Mouse (Mus musculus): ENCODE data around the gene Gm9972. TPM values are rescaled to one million over a fixed set of nuclear protein-coding genes. Genes with fewer than 3 reads are reported as not detected.

The Gm9972 gene
- not detected in 2 replicates for polyA plus RNA-seq (2015; fragmentation: Nextera tagmentation; extraction: Ambion mirVana)

GRCm38 (mm10) chr11:43035446-43035845 is at the start of gene Gm9972:
TSS of gene Gm9972 (plus strand) at chr11:43035746.
- H3K4me2 ChIP-seq: no peak within 1 kb of the TSS
- H3K9ac ChIP-seq: no peak within 1 kb of the TSS
- no peak for ATAC-seq (replicated peaks; ENCODE audit: insufficient number of reproducible peaks, insufficient read depth, low FRiP score, low read depth)
- no peaks in the 10 kb centered on the region for H3K4me1 ChIP-seq (replicated peaks)
- H3K4me3 ChIP-seq: no peak within 1 kb of the TSS
- no peaks in the 10 kb centered on the region for H3K9me3 ChIP-seq (replicated peaks)
- H3K36me3 ChIP-seq: no peaks in the 10 kb centered on the region
- H3K27ac ChIP-seq: no peak within 1 kb of the TSS
- no peaks in the 10 kb centered on the region for H3K27me3 ChIP-seq

GRCm38 (mm10) chr11:42999188-42999587 is 36.4 kb upstream of the Gm9972 start:
- H3K9me3 ChIP-seq (replicated peaks): no peaks in the 10 kb centered on the region
- H3K4me1 ChIP-seq (replicated peaks): no peaks in the 10 kb centered on the region
- H3K27ac ChIP-seq: no peak overlapping the region
- H3K36me3 ChIP-seq: no peaks in the 10 kb centered on the region
- no peaks in the 10 kb centered on the region for H3K27me3 ChIP-seq
- H3K4me2 ChIP-seq: no peak overlapping the region
- WGBS: 33% methylated on average over 3 of the region's 3 CpGs
- no peak overlapping the region for H3K4me3 ChIP-seq
- ATAC-seq (replicated peaks; ENCODE audit: insufficient number of reproducible peaks, insufficient read depth, low FRiP score, low read depth): no peak
- no peak overlapping the region for H3K9ac ChIP-seq

- H3K4me3 ChIP-seq: no peak overlapping the region
- no peak for ATAC-seq (replicated peaks; ENCODE audit: insufficient number of reproducible peaks, insufficient read depth, low FRiP score, low read depth)
- no peaks in the 10 kb centered on the region for H3K27me3 ChIP-seq
- H3K27ac ChIP-seq: no peak overlapping the region
- H3K36me3 ChIP-seq: no peaks in the 10 kb centered on the region
- no peaks in the 10 kb centered on the region for H3K4me1 ChIP-seq (replicated peaks)
- no peaks in the 10 kb centered on the region for H3K9me3 ChIP-seq (replicated peaks)
- 80% methylated on average over 2 of the region's 2 CpGs for WGBS
- H3K9ac ChIP-seq: no peak overlapping the region
- no peak overlapping the region for H3K4me2 ChIP-seq
These were observed 23.6 kb upstream of the Gm9972 start for GRCm38 (mm10) chr11:43011941-43012340.

GRCm38 (mm10) chr11:43012980-43013379 is 22.6 kb upstream of the Gm9972 start:
- H3K36me3 ChIP-seq: no peaks in the 10 kb centered on the region
- H3K27me3 ChIP-seq: no peaks in the 10 kb centered on the region
- H3K9ac ChIP-seq: no peak overlapping the region
- 75% methylated on average over 4 of the region's 4 CpGs for WGBS
- no peak overlapping the region for H3K27ac ChIP-seq
- H3K9me3 ChIP-seq (replicated peaks): no peaks in the 10 kb centered on the region
- H3K4me1 ChIP-seq (replicated peaks): no peaks in the 10 kb centered on the region
- H3K4me3 ChIP-seq: no peak overlapping the region
- ATAC-seq (replicated peaks; ENCODE audit: insufficient number of reproducible peaks, insufficient read depth, low FRiP score, low read depth): no peak
- no peak overlapping the region for H3K4me2 ChIP-seq

GRCm38 (mm10) chr11:43023109-43023688 is 12.3 kb upstream of the Gm9972 start:
- H3K9me3 ChIP-seq (replicated peaks): no peaks in the 10 kb centered on the region
- 0 out of 2 replicates have a peak, but pooled peaks have one; percentile 39 for ATAC-seq (replicated peaks; ENCODE audit: insufficient number of reproducible peaks, insufficient read depth, low FRiP score, low read depth)
- no peak overlapping the region for H3K4me3 ChIP-seq
- no peak overlapping the region for H3K9ac ChIP-seq
- no peak overlapping the region for H3K27ac ChIP-seq
- H3K4me2 ChIP-seq: no peak overlapping the region
- no peaks in the 10 kb centered on the region for H3K36me3 ChIP-seq
- no peaks in the 10 kb centered on the region for H3K27me3 ChIP-seq
- H3K4me1 ChIP-seq (replicated peaks): 0 out of 2 replicates have a peak, but pooled peaks cover 5% of the 10 kb centered on the region

GRCm38 (mm10) chr11:43029813-43030212 is 5.7 kb upstream of the Gm9972 start:
- Histone ChIP-seq H3K9ac (no peak overlapping the region), H3K4me3 (no peak overlapping the region), H3K4me2 (no peak overlapping the region), H3K27me3 (no peaks in the 10 kb centered on the region), H3K27ac (no peak overlapping the region), H3K36me3 (no peaks in the 10 kb centered on the region), H3K4me1 (replicated peaks) (no peaks in the 10 kb centered on the region), H3K9me3 (replicated peaks) (no peaks in the 10 kb centered on the region)
- WGBS: 70% methylated on average over 1 of the region's 1 CpGs
- ATAC-seq (replicated peaks; ENCODE audit: insufficient number of reproducible peaks, insufficient read depth, low FRiP score, low read depth): no peak

GRCm38 (mm10) chr11:43032141-43032540 is 3.4 kb upstream of the Gm9972 start:
- no peaks in the 10 kb centered on the region for H3K36me3 ChIP-seq
- H3K9me3 ChIP-seq (replicated peaks): no peaks in the 10 kb centered on the region
- no peak overlapping the region for H3K4me2 ChIP-seq
- no peak overlapping the region for H3K9ac ChIP-seq
- no peaks in the 10 kb centered on the region for H3K27me3 ChIP-seq
- WGBS: 75% methylated on average over 4 of the region's 4 CpGs
- H3K27ac ChIP-seq: no peak overlapping the region
- no peaks in the 10 kb centered on the region for H3K4me1 ChIP-seq (replicated peaks)
- no peak overlapping the region for H3K4me3 ChIP-seq
- ATAC-seq (replicated peaks; ENCODE audit: insufficient number of reproducible peaks, insufficient read depth, low FRiP score, low read depth): no peak

- WGBS: 69% methylated on average over 3 of the region's 3 CpGs
- no peak for ATAC-seq (replicated peaks; ENCODE audit: insufficient number of reproducible peaks, insufficient read depth, low FRiP score, low read depth)
- H3K9me3 ChIP-seq (replicated peaks): no peaks in the 10 kb centered on the region
These were observed 10.5 kb downstream of the Gm9972 start for GRCm38 (mm10) chr11:43045871-43046548.

GRCm38 (mm10) chr11:43049363-43049762 is 13.8 kb downstream of the Gm9972 start:
- Histone ChIP-seq H3K4me1 (replicated peaks) (no peaks in the 10 kb centered on the region), H3K27ac (no peak overlapping the region), H3K36me3 (no peaks in the 10 kb centered on the region), H3K9me3 (replicated peaks) (no peaks in the 10 kb centered on the region), H3K9ac (no peak overlapping the region), H3K4me3 (no peak overlapping the region), H3K4me2 (no peak overlapping the region), H3K27me3 (no peaks in the 10 kb centered on the region)
- ATAC-seq (replicated peaks; ENCODE audit: insufficient number of reproducible peaks, insufficient read depth, low FRiP score, low read depth): no peak
- WGBS: 48% methylated on average over 1 of the region's 1 CpGs

More at GRCm38 (mm10) chr11:43045871-43046548, 10.5 kb downstream of the Gm9972 start:
- Histone ChIP-seq H3K9ac (no peak overlapping the region), H3K27me3 (no peaks in the 10 kb centered on the region), H3K4me3 (no peak overlapping the region), H3K36me3 (no peaks in the 10 kb centered on the region), H3K4me2 (no peak overlapping the region), H3K27ac (no peak overlapping the region), H3K4me1 (replicated peaks) (no peaks in the 10 kb centered on the region)

GRCm38 (mm10) chr11:43054972-43055371 is 19.4 kb downstream of the Gm9972 start:
- no peak overlapping the region for H3K27ac ChIP-seq
- H3K27me3 ChIP-seq: no peaks in the 10 kb centered on the region
- no peak overlapping the region for H3K4me3 ChIP-seq
- H3K9ac ChIP-seq: no peak overlapping the region
- no peaks in the 10 kb centered on the region for H3K4me1 ChIP-seq (replicated peaks)
- WGBS: 76% methylated on average over 5 of the region's 5 CpGs
- no peaks in the 10 kb centered on the region for H3K36me3 ChIP-seq
- no peak for ATAC-seq (replicated peaks; ENCODE audit: insufficient number of reproducible peaks, insufficient read depth, low FRiP score, low read depth)
- H3K9me3 ChIP-seq (replicated peaks): no peaks in the 10 kb centered on the region
- H3K4me2 ChIP-seq: no peak overlapping the region

GRCm38 (mm10) chr11:43059437-43059970 is 24.0 kb downstream of the Gm9972 start:
- no peak overlapping the region for H3K27ac ChIP-seq
- ATAC-seq (replicated peaks; ENCODE audit: insufficient number of reproducible peaks, insufficient read depth, low FRiP score, low read depth): no peak
- no peaks in the 10 kb centered on the region for H3K36me3 ChIP-seq
- no peak overlapping the region for H3K4me3 ChIP-seq
- no peaks in the 10 kb centered on the region for H3K27me3 ChIP-seq
- no peak overlapping the region for H3K4me2 ChIP-seq
- 38% methylated on average over 5 of the region's 5 CpGs for WGBS
- no peaks in the 10 kb centered on the region for H3K9me3 ChIP-seq (replicated peaks)
- no peaks in the 10 kb centered on the region for H3K4me1 ChIP-seq (replicated peaks)
- H3K9ac ChIP-seq: no peak overlapping the region

GRCm38 (mm10) chr11:43062286-43062685 is 26.7 kb downstream of the Gm9972 start:
- H3K36me3 ChIP-seq: no peaks in the 10 kb centered on the region
- ATAC-seq (replicated peaks; ENCODE audit: insufficient number of reproducible peaks, insufficient read depth, low FRiP score, low read depth): no peak
- no peak overlapping the region for H3K27ac ChIP-seq
- no peak overlapping the region for H3K9ac ChIP-seq
- WGBS: 52% methylated on average over 3 of the region's 3 CpGs
- no peak overlapping the region for H3K4me3 ChIP-seq
- no peak overlapping the region for H3K4me2 ChIP-seq
- H3K4me1 ChIP-seq (replicated peaks): no peaks in the 10 kb centered on the region
- no peaks in the 10 kb centered on the region for H3K27me3 ChIP-seq
- no peaks in the 10 kb centered on the region for H3K9me3 ChIP-seq (replicated peaks)

Data from heart, embryonic 15.5 days (tissue).